Mouse (Mus musculus) olfactory bulb, adult 2 months (tissue): ENCODE measurements around the gene Olfr652. TPM values are rescaled to one million over a fixed set of nuclear protein-coding genes. Genes with fewer than 3 reads are reported as not detected.

ENCODE experiments used
- H3K27ac ChIP-seq: fragments of 200-500 bp; 2 replicates; pipeline ENCODE4 v1.5.1; 2012; ENCODE audit warnings: low read depth, low read length; ENCODE audit not compliant: insufficient read depth
- H3K4me1 ChIP-seq: fragments of 200-500 bp; 2 replicates; pipeline ENCODE4 v1.6.1; 2012; ENCODE audit warnings: low read length; ENCODE audit not compliant: control insufficient read depth, insufficient read depth
- H3K4me3 ChIP-seq: fragments of 200-500 bp; 2 replicates; pipeline ENCODE4 v1.5.1; 2012; ENCODE audit warnings: mild to moderate bottlenecking, low read depth, low read length, moderate library complexity; ENCODE audit not compliant: insufficient read depth
- CTCF ChIP-seq: fragments of 200-500 bp; IDR thresholded peaks from 2 replicates; pipeline ENCODE4 v1.5.1; 2012; ENCODE audit warnings: low read depth, mild to moderate bottlenecking, low read length, moderate library complexity; ENCODE audit not compliant: insufficient read depth
- POLR2A ChIP-seq: fragments of 200-500 bp; IDR thresholded peaks from 2 replicates; pipeline ENCODE4 v1.6.1; 2012; ENCODE audit warnings: mild to moderate bottlenecking, low read depth, low read length, moderate library complexity; ENCODE audit not compliant: insufficient read depth
- whole genome bisulfite sequencing: fragments of 180-500 bp; shearing (Covaris S2); methylation state at CpG from one replicate; pipeline ENCODE4 v1.1.7; 2018; 5-methylcytosine and 5-hydroxymethylcytosine counted together
- polyA plus RNA-seq: library from polyadenylated mRNA; stranded (reverse); fragments of >200 nt; gene quantifications from 2 replicates; pipeline ENCODE4 v1.2.4, GENCODE M21; 2012; ENCODE audit warnings: low replicate concordance; ENCODE audit not compliant: missing spikeins, insufficient read depth, insufficient read length

The Olfr652 gene
- polyA plus RNA-seq, 1 experiment, result not detected

GRCm38 (mm10) chr7:104604727-104605126 lies 44.0 kb downstream of the Olfr652 start:
- H3K27ac ChIP-seq, result no peak overlapping the region
- no peaks in the 10 kb centered on the region for H3K4me1 ChIP-seq
- no peak for TF ChIP-seq POLR2A
- TF ChIP-seq CTCF, result no peak
- no peak overlapping the region for H3K4me3 ChIP-seq

DNA sequence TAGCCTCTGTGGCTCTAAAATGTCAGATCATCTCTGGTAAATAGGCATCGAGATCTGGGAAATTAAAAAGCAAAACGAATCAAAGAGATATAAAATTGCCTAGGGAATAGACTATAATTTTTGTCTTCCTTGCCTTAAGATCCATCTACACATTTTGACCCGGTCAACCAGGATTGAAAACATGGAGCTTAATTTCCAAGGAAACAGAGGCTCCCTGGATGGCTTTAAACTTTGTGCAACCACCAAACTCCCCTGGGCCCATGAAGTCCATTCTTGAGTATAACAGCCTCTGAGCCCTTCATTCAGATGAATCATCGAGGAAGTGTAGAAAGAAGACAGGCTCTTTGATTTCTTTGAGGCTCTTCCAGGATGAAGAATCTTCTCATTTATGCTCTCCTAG lies 53.0 kb downstream of the Olfr652 start, which contains the start of gene Olfr656:
Olfr656 (plus strand) TSS at position 301 of the 400 bp plus-strand sequence.
- Histone ChIP-seq H3K27ac (no peak within 1 kb of the TSS), H3K4me3 (no peak within 1 kb of the TSS), H3K4me1 (no peaks in the 10 kb centered on the region)
- no peak for TF ChIP-seq CTCF
- TF ChIP-seq POLR2A, result no peak
- WGBS, result 70% methylated on average over 4 of the region's 4 CpGs

Other genes with a start within 250 kb of the Olfr652 start
- not detected in 2 replicates for gene Trim12a, start 245.4 kb upstream of the Olfr652 start, polyA plus RNA-seq
- not detected in 2 replicates for gene Trim34b, start 231.4 kb upstream of the Olfr652 start, polyA plus RNA-seq
- gene Trim12c, start 207.5 kb upstream of the Olfr652 start, polyA plus RNA-seq, result not detected in 2 replicates
- not detected in 2 replicates for gene Trim30b, start 191.0 kb upstream of the Olfr652 start, polyA plus RNA-seq
- not detected in 2 replicates for gene Trim30c, start 160.1 kb upstream of the Olfr652 start, polyA plus RNA-seq
- gene Trim30a, start 95.7 kb upstream of the Olfr652 start, polyA plus RNA-seq, result not detected in 2 replicates
- not detected in 2 replicates for gene Trim30d, start 53.1 kb upstream of the Olfr652 start, polyA plus RNA-seq
- not detected in 2 replicates for gene Olfr651, start 10.8 kb upstream of the Olfr652 start, polyA plus RNA-seq
- gene Olfr653, start 16.4 kb downstream of the Olfr652 start, polyA plus RNA-seq, result not detected in 2 replicates
- not detected in 2 replicates for gene Olfr654, start 26.1 kb downstream of the Olfr652 start, polyA plus RNA-seq
- not detected in 2 replicates for gene Olfr655, start 40.9 kb downstream of the Olfr652 start, polyA plus RNA-seq
- not detected in 2 replicates for gene Olfr656, start 53.1 kb downstream of the Olfr652 start, polyA plus RNA-seq
- not detected in 2 replicates for gene Olfr657, start 63.9 kb downstream of the Olfr652 start, polyA plus RNA-seq
- not detected in 2 replicates for gene Olfr658, start 86.4 kb downstream of the Olfr652 start, polyA plus RNA-seq
- not detected in 2 replicates for gene Olfr659, start 105.9 kb downstream of the Olfr652 start, polyA plus RNA-seq
- gene Olfr661, start 125.6 kb downstream of the Olfr652 start, polyA plus RNA-seq, result not detected in 2 replicates
- gene Usp17le, start 216.6 kb downstream of the Olfr652 start, polyA plus RNA-seq, result not detected in 2 replicates